Mouse (Mus musculus): ENCODE data around the gene Cdh12. TPM values are rescaled to one million over a fixed set of nuclear protein-coding genes. Genes with fewer than 3 reads are reported as not detected.
"Not testable (repeated sequence)": the region's sequence is repeated elsewhere in the genome, so short reads cannot be mapped to it uniquely, and the experiment has no call there.

The Cdh12 gene
- total RNA-seq (2021) = not detected
- long read RNA-seq, experiment 1 = 0 reads
- long read RNA-seq, experiment 2 = 0 reads

DNA sequence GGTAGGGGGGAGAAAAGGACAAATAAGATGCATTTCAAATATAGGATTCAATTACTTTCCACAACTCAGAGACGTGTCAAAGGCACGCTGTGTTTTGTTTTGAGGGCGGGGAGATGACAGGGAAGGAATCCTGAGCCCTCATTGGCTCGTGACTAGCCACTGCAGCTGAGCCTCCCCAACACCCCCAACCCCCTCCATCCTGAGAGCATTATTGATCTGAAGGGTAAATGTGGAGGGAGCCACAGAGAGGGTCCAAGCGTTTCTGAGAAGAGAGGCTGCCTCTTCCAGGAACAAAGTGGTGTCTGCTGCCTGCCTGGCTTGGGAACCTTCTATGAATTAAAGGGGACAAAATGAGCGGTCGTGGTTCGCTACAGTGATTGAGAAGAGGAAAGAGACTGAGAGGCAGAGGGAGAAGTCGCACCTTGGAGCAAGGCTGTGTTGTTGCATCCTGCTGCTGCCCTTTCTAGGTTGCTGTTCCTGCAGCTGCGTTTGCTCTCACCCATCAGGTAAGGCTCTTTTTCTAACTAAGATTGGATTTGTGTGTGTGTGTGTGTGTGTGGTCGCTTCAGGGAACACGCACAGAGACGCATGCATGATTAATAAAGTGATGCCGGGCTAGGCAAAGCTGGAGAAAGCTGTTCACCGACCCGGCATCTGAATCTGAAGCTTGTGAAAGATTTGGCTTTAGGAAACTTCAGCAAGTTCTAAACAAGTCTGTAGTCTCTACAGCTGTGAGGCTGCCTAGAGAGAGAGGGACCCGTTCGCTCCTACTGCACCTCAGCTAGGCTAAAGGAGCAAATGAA lies at the start of gene Cdh12:
TSS of gene Cdh12 (plus strand) at position 405 of the 803 bp plus-strand sequence.
- no peak for DNase-seq (ENCODE audit: low spot score)

GRCm38 (mm10) chr15:20403596-20403995 lies 45.5 kb upstream of the Cdh12 start:
- no peak for DNase-seq (ENCODE audit: low spot score)

DNA sequence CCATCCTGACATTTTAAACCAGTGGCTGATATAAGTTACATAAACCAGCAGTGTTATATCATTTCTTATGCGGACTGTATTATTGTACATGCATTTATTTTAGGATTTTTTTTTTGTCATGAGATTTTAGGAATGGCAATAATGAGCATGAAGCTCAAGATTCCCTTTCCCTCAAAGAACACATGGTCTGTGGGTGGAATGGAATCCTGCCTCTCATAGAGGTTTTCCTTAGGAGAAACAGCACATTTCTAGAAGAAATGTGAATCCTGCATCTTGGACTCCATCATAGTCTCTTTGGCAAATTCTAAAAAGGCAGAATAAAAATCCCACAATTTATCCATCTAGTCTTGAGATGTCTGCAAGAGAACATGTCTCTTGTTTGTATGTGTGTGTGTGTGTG lies 35.7 kb upstream of the Cdh12 start:
- no peak for DNase-seq (ENCODE audit: low spot score)

DNA sequence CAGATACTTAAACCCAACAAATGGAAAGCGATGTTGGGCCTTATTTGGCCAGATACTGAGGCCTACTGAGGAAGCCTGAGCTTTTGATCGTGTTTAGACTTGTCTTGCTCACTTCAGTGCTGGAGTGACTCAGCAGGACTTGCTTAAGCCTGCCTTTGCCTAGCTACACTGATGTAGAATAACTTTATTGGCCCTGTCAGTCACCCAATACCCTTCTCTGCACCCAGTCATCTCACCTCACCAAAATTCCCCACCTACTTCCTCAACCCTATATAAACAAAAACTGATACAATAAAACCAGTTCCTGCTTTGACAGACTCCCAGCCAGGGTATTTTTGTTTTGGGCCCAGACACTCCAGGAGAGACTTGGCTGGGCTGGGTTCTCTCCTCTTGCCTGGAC lies 12.7 kb upstream of the Cdh12 start:
- DNase-seq (ENCODE audit: low spot score) = no peak

DNA sequence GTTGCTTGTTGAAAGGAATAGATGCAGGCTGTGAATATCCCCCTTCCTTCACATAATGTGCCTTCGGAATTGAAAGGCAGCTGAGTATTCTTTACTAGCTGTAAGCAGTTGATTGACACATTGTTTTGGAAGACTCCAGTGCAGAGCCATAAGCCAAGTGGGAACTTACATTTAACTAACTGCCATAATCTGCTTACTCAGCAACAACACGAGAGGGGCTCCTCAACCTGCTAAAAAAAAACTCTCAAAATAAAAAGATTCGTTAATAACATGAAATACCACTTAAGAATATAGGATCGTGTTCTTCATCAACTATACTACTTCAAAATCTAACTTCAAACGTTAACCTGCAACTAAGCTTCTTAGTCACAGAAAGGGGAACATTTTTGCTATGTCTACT lies 1.5 kb downstream of the Cdh12 start:
- no peak for DNase-seq (ENCODE audit: low spot score)

GRCm38 (mm10) chr15:20458508-20458907 lies 9.4 kb downstream of the Cdh12 start:
- no peak for DNase-seq (ENCODE audit: low spot score)

DNA sequence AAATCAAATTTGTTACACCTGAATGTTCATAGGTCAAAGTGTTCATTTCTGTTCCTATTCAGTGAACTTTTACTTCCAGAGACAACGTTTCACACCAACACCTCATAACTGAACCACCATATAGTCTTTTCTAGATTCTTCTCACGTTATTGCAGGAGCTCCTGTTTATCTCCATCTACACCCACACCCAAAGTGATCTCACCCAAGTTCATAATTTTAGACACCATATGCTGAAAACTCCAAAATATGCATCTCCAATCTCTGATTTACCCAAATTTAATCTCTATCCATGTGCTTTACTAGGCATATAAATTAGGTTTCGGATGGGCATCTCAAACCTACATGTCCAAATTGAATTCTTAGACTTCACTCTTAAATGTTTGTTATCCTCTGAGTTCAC lies 13.4 kb downstream of the Cdh12 start:
- no peak for DNase-seq (ENCODE audit: low spot score)

DNA sequence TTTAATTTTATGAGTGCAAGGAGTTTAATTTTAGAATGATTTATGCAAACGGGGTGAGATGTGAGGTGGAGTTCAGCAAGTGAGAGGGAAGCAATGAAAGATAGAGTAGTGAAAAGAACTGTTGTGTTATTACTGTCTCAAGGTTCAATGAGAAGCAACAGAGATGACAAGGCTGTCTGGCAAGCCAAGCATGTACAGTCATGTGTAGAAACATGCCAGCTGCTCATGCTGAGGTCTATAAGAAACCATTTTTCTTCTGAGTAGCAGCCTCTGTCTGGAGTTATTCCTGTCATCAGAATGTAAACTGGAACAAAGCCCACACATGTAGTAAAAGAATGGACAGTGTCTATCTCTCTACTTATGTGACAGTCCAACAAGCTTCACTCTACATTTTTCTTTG lies 14.5 kb downstream of the Cdh12 start:
- no peak for DNase-seq (ENCODE audit: low spot score)

GRCm38 (mm10) chr15:20550979-20551378 lies 101.9 kb downstream of the Cdh12 start:
- no peak for DNase-seq (ENCODE audit: low spot score)

- no peak for DNase-seq (ENCODE audit: low spot score)
Observed at GRCm38 (mm10) chr15:20571012-20571411, 121.9 kb downstream of the Cdh12 start.

GRCm38 (mm10) chr15:20582567-20583075 lies 133.6 kb downstream of the Cdh12 start:
- DNase-seq (ENCODE audit: low spot score) = no peak

- DNase-seq (ENCODE audit: low spot score) = no peak
Observed at GRCm38 (mm10) chr15:20591599-20591998, 142.5 kb downstream of the Cdh12 start.

DNA sequence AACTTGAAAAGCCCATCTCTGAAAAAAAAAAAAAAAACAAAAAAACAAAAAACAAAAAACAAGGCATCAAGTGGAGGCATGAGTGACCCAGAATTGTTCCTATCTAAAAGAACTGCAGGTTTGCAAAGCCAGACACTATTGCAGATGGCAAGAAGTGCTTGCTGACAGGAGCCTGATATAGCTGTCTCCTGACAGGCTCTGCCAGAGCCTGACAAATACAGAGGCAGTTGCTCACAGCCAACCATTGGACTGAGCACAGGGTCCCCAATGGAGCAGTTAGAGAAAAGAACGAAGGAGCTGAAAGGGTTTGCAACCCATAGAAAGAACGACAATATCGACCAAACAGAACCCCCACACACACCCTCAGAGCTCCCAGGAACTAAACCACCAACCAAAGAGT lies 156.7 kb downstream of the Cdh12 start:
- not testable (repeated sequence) for DNase-seq (ENCODE audit: low spot score)

- DNase-seq (ENCODE audit: low spot score) = no peak
Observed at GRCm38 (mm10) chr15:20634593-20634992, 185.5 kb downstream of the Cdh12 start.

DNA sequence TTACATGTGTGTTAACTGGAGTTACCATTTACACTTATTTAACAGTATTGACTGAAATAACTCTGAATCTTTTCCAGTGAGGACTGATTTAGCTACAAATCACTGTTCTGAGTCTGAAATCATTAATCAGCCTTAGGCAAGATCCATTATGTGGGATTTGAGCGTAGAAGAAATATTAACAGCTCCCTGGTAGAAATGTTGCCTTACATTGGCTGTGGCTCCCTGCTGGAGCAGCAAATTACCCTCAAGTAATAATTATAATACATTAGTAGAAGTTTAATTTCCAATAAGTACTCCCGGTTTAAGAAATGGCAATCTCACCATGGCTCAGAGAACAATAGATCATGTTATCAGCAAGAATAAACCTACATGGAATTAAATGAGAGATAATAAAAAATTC lies 190.1 kb downstream of the Cdh12 start:
- DNase-seq (ENCODE audit: low spot score) = no peak

DNA sequence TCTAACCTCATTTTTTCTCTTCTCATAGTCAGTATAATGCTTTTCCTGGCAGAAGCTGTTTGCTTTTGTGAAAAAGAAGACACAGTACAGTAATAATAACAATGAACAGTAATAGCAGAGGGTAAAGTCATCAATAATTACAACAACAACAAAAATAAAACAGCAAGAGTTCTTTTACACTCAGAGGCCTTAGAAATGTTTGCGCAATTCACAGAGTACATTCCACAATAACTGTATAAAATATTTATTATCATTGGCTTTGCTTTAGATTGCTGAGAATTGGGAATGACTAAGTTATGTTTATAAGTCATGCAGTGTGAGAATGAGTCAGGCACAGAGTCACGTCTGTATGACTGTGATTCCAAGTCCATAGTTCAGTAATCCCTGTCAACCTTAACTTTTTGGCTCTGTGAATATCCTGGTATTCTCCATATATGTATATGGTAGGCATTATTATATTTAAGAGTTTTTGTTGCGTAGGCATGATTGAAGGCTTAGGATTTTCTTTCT lies 193.9 kb downstream of the Cdh12 start:
- DNase-seq (ENCODE audit: low spot score) = no peak

- DNase-seq (ENCODE audit: low spot score) = no peak
Observed at GRCm38 (mm10) chr15:20660221-20660620, 211.2 kb downstream of the Cdh12 start.

GRCm38 (mm10) chr15:20666650-20667049 lies 217.6 kb downstream of the Cdh12 start, which contains the start of gene Acot10:
Gene Acot10 (minus strand): TSS chr15:20666750.
- no peak for DNase-seq (ENCODE audit: low spot score)

- no peak for DNase-seq (ENCODE audit: low spot score)
Observed at GRCm38 (mm10) chr15:20667350-20667749, 218.3 kb downstream of the Cdh12 start.

DNA sequence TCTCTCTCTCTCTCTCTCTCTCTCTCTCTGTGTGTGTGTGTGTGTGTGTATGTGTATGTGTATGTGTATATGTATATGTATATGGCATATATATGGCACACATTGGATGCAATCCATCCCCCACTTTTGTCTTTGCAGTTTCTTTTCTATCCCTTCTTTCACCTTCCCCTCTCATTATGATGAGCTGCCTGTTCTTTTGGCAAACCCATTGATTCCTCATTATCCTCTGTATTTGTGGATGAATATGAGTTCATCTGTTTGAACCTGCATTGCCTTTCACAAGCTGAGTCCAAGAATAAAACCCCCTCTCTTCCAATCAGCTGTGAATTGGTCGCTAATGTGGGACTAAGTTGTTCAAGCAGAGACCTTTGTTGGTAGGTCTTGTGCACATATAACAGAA lies 218.9 kb downstream of the Cdh12 start:
- no peak for DNase-seq (ENCODE audit: low spot score)

DNA sequence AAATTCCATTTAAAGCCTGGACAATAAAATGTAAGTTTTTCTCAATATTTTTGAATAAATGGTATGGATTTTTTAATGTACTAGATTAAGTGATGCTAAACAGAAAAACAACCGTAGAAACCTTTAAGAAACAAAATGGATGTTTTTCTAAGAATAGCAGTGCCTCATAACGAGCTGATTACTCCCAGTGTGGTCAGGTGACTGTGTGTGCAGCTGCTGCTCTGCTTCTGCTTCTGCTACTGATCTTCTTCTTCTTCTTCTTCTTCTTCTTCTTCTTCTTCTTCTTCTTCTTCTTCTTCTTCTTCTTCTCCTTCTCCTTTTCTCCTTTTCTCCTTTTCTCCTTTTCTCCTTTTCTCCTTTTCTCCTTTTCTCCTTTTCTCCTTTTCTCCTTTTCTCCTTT lies 220.4 kb downstream of the Cdh12 start:
- not testable (repeated sequence) for DNase-seq (ENCODE audit: low spot score)

DNA sequence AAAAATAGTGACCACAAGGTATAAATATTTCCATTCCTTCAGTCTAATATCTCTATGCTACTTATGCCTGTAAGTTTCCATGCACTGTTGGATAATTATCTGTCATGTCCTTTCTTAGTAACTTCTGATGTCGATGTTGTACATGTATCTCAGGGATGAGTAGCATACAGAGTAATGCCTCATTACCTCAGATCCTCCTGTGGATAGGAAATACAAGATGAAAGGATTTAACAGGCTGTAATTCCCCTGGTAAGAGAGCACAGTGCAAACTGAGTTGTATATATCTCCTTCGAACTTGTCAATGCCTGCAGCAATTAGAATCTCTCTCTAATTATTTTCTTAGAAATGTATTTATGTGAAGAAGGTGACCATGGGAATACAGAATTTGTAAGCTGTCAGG lies 233.7 kb downstream of the Cdh12 start:
- DNase-seq (ENCODE audit: low spot score) = no peak

- DNase-seq (ENCODE audit: low spot score) = no peak
Observed at GRCm38 (mm10) chr15:20684200-20684599, 235.1 kb downstream of the Cdh12 start.
